Mouse (Mus musculus) brain, embryonic 14.5 days (tissue): ENCODE measurements at regions not wholly inside any gene's neighbourhood (a gene's known extent, or its start where the extent isn't known, plus 50 kb on each side); places are given as distances from the start of the nearest gene placed in this dataset.

Experiments
- CTCF ChIP-seq: fragments of 200-500 bp; IDR thresholded peaks from 2 replicates; pipeline ENCODE4 v1.5.1; 2012; ENCODE audit warnings: inconsistent platforms, mild to moderate bottlenecking, moderate library complexity, borderline replicate concordance; ENCODE audit not compliant: insufficient read depth, insufficient read length; ENCODE audit errors: extremely low read depth
- POLR2A ChIP-seq: fragments of 200-500 bp; IDR thresholded peaks from 2 replicates; pipeline ENCODE4 v1.6.1; 2012; ENCODE audit warnings: mild to moderate bottlenecking, inconsistent platforms, borderline replicate concordance; ENCODE audit not compliant: poor library complexity, insufficient read depth, insufficient read length, severe bottlenecking; ENCODE audit errors: extremely low read depth

GRCm38 (mm10) chr13:83268663-83269062, 235.2 kb upstream of the Mef2c start:
- no peak for TF ChIP-seq POLR2A
- TF ChIP-seq CTCF = no peak
